Mouse (Mus musculus) myocyte (in vitro differentiated cells): ENCODE data around the gene Tiprl.

Experiments used
- CEBPB ChIP-seq: IDR thresholded peaks from 2 replicates; pipeline ENCODE4 v1.6.1; 2011; ENCODE audit warnings: mild to moderate bottlenecking, moderate library complexity; ENCODE audit not compliant: poor library complexity, insufficient read depth, severe bottlenecking
- E2F4 ChIP-seq: IDR thresholded peaks from one replicate; pipeline ENCODE4 v1.6.1; 2011; ENCODE audit warnings: mild to moderate bottlenecking, control low read depth, moderate library complexity; ENCODE audit not compliant: insufficient read depth
- MAX ChIP-seq: IDR thresholded peaks from one replicate; pipeline ENCODE4 v1.6.1; 2011; ENCODE audit warnings: low read depth, mild to moderate bottlenecking, control low read depth
- MYOD1 ChIP-seq, 3 experiments: IDR thresholded peaks; one replicate each; pipeline ENCODE4 v1.6.1; 2011; ENCODE audit warnings: control low read depth in 2 of 3, low read depth in 2 of 3, mild to moderate bottlenecking in 2 of 3, moderate library complexity in 1 of 3; ENCODE audit not compliant: insufficient read length in 2 of 3, control insufficient read depth in 1 of 3
- MYOG ChIP-seq, 3 experiments: IDR thresholded peaks; one replicate each; pipeline ENCODE4 v1.6.1; 2011; ENCODE audit warnings: control low read depth in 2 of 3, low read depth in 2 of 3, mild to moderate bottlenecking in 2 of 3; ENCODE audit not compliant: insufficient read length in 2 of 3, control insufficient read depth in 1 of 3, insufficient read depth in 1 of 3
- POLR2A ChIP-seq: IDR thresholded peaks from one replicate; pipeline ENCODE4 v1.6.1; 2011; ENCODE audit warnings: low read depth, mild to moderate bottlenecking, control low read depth, moderate library complexity; ENCODE audit not compliant: insufficient read length
- POLR2AphosphoS2 ChIP-seq: IDR thresholded peaks from one replicate; pipeline ENCODE4 v1.6.1; 2011; ENCODE audit warnings: low read depth, control low read depth; ENCODE audit not compliant: insufficient read length
- REST ChIP-seq: IDR thresholded peaks from one replicate; pipeline ENCODE4 v1.6.1; 2011; ENCODE audit warnings: mild to moderate bottlenecking, control low read depth, moderate library complexity; ENCODE audit not compliant: insufficient read depth, insufficient read length
- SRF ChIP-seq: IDR thresholded peaks from one replicate; pipeline ENCODE4 v1.6.1; 2011; ENCODE audit warnings: low read depth; ENCODE audit not compliant: control insufficient read depth, insufficient read length
- TCF12 ChIP-seq: IDR thresholded peaks from one replicate; pipeline ENCODE4 v1.6.1; 2011; ENCODE audit warnings: mild to moderate bottlenecking, control low read depth; ENCODE audit not compliant: poor library complexity, insufficient read depth, severe bottlenecking
- TCF3 ChIP-seq: IDR thresholded peaks from one replicate; pipeline ENCODE4 v1.6.1; 2011; ENCODE audit warnings: low read depth, control low read depth; ENCODE audit not compliant: insufficient read length
- USF1 ChIP-seq: IDR thresholded peaks from one replicate; pipeline ENCODE4 v1.6.1; 2011; ENCODE audit warnings: low read depth, mild to moderate bottlenecking, control low read depth, moderate library complexity

GRCm38 (mm10) chr1:165246587-165246986, 9.8 kb upstream of the Tiprl start:
- TF ChIP-seq POLR2A (no peak), CEBPB (no peak), MAX (no peak), MYOD1 (IDR thresholded peaks at IDR 0.05; ENCODE audit: control insufficient read depth in 1 of 3, insufficient read length in 2 of 3, low read depth in 2 of 3) (no peak), USF1 (no peak), POLR2AphosphoS2 (no peak), E2F4 (no peak), TCF12 (no peak), MYOG (IDR thresholded peaks at IDR 0.05; ENCODE audit: control insufficient read depth in 1 of 3, insufficient read depth in 1 of 3, insufficient read length in 2 of 3, low read depth in 2 of 3) (no peak), SRF (no peak), REST (no peak), TCF3 (no peak)
